ENCODE assay signal across 17 mouse cellular contexts in the genomic region with DNA sequence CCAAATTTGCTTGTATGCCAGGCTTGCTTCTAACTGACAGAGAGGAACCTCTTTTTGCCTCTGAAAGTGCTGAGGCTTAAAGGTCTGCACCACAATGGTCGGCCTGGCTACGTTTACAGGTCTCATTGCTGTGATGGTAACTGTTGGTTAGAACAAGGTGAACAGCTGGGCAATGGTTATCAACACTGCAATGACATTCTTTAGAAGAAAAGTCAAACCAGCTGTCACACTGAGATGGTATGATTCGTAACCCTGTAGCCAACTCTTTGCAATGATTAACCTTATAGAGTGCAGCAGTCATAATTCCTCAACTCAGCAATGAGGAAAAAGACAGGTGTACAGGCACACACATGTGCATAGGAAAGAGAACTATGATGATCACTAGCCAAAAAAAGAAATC.
"Had no signal": no experiment of that assay in that cellular context is flagged by ENCODE, and none has a peak within 500 bp of the region (broad histone marks: within the 10 kb centered on the region; RNA-seq: fewer than 3 reads in every experiment).

No protein-coding gene starts in this region.

- DNase-seq: kidney, adult 9 months; kidney, postnatal 14 days; kidney, postnatal 4 days; layer of hippocampus, adult 9-11 months; liver, embryonic 13.5 days; lung, adult 2 months; lung, postnatal 14 days; lung, postnatal 4 days; right cerebral cortex, adult 18-20 months; right cerebral cortex, postnatal 14 days; right cerebral cortex, postnatal 4 days; thymus, postnatal 25 days had no signal

- H3K27me3 ChIP-seq: liver, embryonic 13.5 days; midbrain, embryonic 13.5 days; neural tube, embryonic 12.5 days; neural tube, embryonic 15.5 days; stomach, embryonic 15.5 days had no signal

- H3K4me3 ChIP-seq: layer of hippocampus, adult 2 months; liver, embryonic 13.5 days; midbrain, embryonic 13.5 days; neural tube, embryonic 12.5 days; neural tube, embryonic 15.5 days; stomach, embryonic 15.5 days had no signal
